Mouse (Mus musculus): ENCODE measurements around the gene Ttll9.

The Ttll9 gene

GRCm38 (mm10) chr2:152941776-152942175, 20.5 kb upstream of the Ttll9 start:
- no peak for DNase-seq (ENCODE audit: low read depth, low spot score)

- DNase-seq (ENCODE audit: low read depth, low spot score): no peak
These were observed 19.3 kb upstream of the Ttll9 start for GRCm38 (mm10) chr2:152942898-152943515.

GRCm38 (mm10) chr2:152943568-152943967, 18.7 kb upstream of the Ttll9 start:
- no peak for DNase-seq (ENCODE audit: low read depth, low spot score)

DNA sequence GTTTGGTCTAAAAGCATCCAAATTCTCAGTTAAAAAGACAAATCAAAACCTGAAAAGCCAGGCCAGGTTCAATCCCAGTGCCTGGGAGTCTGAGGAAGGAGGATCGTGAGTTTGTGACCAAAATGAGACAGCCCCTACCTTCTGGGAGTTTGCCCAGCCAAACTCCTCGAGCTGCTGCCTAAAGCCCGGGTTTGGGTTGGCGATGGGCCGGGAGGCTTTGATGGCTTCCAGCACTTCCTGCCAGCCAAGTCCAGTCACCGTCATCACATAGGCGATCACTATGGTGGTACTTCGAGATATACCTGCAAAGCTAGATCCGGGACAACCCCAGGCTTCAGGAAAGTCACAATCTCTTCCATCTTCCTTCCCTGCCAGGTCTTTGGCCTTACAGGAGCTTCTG, 18.3 kb upstream of the Ttll9 start:
- no peak for DNase-seq (ENCODE audit: low read depth, low spot score)

DNA sequence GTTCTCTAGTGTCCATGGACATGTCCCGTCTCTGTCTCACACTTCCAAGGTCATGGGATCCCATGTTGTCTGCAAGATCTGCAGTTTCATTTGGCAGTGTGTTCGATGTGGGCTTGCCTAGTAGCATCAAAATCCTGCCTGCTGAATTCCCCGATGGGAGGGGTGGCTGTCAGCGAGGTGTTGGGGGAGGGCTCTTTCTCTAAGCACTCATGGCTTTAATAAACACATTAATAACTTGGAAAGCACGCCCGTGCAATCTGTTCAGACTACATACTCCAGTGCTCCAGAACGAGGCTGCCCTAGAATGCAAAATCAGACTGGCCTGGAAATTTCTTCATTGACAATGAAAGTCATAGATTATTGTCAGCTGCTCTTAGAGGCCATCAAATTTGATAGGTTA, 15.2 kb upstream of the Ttll9 start:
- no peak for DNase-seq (ENCODE audit: low read depth, low spot score)

DNA sequence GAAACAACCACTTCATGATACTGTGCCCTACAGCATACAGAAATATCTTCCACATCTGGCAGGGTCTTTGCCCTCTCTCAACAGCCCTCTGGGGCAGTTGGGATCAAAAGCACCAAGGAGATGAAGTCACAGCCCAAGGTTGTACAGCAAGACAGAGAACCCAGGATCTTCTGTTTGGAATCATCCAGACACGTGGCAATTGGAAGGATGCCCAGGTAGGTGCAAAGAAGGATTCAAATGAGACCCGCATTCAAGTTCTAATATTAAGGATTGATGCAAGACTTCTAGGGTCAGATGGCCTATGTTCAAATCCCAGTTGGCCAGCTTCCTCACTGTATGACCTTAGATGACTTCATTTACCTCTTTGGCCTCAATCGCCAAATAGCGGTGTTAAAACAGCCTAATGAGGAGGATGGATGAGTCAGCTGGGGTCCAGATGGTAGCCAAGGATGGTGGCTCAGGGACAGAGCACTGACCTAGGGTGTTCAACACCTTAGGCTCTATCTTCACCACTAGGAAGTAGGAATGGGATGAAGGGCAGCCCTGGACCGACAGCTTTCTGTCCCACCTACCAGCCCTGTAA, 13.8 kb upstream of the Ttll9 start:
- DNase-seq (ENCODE audit: low read depth, low spot score): no peak

DNA sequence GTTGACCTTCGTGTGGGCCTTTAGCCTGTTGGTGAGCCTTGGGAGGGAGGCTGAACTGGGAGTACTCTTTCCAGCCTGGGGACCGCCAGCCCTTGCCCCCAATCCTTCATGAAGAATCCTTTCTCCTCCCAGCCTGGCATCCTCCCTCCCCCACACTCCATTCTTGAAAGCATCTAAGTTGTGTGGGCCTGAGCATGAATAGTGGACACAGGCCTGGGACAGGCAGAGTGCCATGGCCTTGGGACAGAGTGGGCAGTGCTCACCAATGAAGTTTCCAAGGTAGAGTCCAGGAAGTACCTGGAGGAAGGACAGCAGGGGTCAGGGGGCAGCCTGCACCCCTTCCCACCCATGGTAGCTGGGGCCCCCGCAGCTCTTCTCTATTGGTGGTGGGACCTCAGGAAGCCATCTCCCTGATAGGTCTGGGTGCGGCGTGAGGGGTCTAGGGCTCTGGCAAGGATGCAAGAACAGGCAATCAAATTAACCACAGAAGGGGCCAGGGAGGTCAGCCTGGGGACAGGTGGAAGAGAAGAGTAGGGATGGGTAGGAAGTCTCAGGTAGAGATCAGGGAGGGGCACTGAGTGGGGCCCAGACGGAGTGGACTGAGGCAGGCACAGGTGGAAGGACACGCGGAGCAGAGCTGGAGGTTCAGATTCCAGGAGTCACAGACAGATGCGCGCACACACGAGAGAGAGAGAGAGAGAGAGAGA, 11.8 kb upstream of the Ttll9 start:
- no peak for DNase-seq (ENCODE audit: low read depth, low spot score)

DNA sequence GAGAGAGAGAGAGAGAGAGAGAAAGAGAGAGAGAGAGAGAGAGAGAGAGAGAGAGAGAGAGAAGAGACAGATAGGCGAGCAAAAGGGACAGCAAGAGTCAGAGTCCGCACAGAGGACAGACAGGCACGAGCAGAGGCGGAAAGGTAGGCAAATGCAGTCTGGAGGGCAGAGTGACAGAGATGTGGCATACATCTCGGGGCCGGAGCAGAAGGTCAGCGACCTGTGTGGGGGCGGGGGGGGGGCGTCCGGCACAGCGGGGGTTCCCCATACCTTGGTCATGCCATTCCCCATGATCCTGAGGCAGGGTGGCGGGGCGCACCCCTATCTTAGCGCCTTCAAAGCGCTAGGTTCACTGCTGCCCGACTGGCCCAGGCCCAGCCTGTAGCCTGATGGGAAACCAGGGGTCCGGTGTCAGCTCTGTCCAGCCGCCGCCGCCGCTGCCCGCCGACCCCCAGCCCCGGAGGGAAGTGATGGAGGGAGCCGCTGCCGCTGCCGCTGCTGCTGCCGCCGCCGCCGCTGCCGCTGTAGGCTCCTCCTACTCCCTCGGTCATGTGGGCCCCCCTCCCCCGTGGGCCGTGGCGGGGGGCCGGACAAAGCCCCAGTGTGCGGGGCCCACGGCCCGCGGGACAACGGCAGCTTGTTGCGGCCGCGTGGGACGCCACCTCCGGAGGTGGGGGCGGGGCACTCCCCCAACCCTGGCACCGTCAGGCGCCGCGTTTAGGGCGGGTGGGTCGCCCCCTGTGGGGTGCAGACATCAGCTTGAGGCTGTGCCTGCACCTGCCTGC, 11.0 kb upstream of the Ttll9 start, which contains the start of gene Dusp15:
Gene Dusp15 (minus strand): TSS at position 634 of the 785 bp plus-strand sequence.
- DNase-seq (ENCODE audit: low read depth, low spot score): no peak

DNA sequence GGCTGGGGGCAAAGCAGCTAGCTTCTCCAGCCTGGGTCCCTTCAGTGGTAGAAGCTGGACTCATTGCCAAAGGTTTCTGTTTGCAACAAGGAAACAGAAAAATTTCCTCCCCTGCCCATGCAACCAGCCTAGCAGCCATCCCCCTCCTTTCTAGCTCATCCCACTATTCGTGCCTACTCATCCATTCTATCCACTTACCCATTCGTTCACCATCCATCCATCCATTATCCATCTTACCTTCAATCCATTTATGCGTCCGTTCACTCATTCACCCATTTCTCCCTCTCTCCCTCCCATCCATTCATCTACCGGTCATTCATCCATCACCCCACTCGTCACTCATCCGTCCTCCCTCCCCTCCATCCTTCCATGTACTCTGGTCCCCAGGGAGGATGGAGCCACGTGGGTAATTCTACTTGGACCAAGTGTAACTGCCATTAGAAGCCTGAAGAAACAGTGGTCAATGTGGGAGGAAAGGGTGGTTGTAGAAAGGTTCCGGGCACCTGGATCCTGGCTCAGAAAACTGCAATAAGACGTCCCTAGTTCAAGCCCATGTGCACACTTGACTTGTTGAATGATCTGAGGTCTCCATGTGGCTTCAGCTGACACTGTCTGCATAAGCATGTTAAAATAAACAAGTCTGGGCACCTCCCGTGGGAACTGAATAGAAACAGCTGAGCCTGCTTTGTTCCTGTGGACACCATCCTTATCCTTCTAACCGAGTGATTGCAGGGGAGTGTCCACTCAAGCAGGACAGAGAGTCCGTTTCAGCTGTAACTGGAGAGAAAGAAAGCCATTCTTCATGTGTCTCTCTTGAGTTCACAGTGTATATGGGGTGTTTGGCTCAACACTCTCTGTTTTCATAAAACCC, 10.2 kb upstream of the Ttll9 start:
- no peak for DNase-seq (ENCODE audit: low read depth, low spot score)

- DNase-seq (ENCODE audit: low read depth, low spot score): no peak
These were observed 4.2 kb upstream of the Ttll9 start for GRCm38 (mm10) chr2:152958116-152958515.

- no peak for DNase-seq (ENCODE audit: low read depth, low spot score)
These were observed 3.3 kb downstream of the Ttll9 start for GRCm38 (mm10) chr2:152965555-152965954.

- no peak for DNase-seq (ENCODE audit: low read depth, low spot score)
These were observed 14.7 kb downstream of the Ttll9 start for GRCm38 (mm10) chr2:152976991-152977390.

DNA sequence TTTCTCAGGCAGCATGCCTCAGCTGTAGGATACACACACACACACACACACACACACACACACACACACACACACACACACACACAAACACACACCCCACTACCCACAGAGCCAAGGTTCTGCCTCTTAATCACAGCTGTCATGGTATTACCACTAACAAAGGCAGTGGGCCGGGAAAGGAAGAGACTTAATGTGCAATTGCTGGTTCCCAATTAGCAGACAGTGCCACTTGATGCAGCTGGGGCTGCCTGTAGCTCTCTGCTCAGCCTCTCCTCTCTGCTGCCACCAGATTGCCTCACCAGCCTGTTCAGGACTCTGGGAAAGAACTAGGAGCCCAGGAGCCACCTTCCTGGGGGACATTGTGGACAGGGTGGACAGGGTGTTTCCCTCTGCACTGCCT, 23.3 kb downstream of the Ttll9 start:
- no peak for DNase-seq (ENCODE audit: low read depth, low spot score)

DNA sequence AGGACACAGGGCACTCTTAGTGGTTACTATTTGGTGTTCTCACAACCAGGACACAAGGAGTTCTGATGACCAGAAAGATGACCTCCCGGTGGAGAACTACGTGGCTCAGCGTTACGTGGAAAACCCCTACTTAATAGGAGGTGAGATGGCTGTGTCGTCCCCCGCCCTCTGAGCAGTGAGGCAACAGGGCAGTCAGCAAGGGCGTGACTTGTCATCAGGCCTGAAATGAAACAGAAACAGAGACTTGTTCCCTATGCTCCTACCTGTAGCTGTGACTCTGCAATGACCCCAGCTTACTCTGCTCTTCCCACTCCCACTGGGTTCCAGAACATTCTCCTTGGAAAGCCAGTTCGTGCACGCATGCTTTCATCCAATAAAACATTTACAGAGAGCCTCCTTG, 29.2 kb downstream of the Ttll9 start:
- DNase-seq (ENCODE audit: low read depth, low spot score): no peak

DNA sequence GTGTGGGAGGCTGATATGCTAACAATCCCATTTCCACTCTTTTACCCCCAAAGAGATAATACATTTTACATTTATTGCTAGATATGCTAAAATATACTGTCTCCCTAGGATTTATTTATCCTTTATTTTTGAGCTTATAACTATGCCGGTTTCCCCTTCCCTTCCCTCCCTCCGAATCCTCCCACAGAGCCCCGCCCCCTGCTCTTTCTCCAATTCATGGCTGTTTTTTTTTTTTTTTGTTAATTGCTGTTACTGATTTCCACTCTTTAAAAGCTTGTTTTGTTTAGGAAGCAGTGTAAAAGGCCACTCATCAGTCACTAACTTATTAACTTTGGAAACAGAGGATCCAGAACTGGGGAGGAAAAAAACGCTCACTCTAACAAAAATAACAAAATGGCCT, 34.8 kb downstream of the Ttll9 start:
- DNase-seq (ENCODE audit: low read depth, low spot score): no peak

- no peak for DNase-seq (ENCODE audit: low read depth, low spot score)
These were observed 40.4 kb downstream of the Ttll9 start for GRCm38 (mm10) chr2:153002492-153003248.

GRCm38 (mm10) chr2:153003681-153004338, 41.5 kb downstream of the Ttll9 start:
- DNase-seq (ENCODE audit: low read depth, low spot score): no peak

GRCm38 (mm10) chr2:153005981-153006380, 43.7 kb downstream of the Ttll9 start:
- no peak for DNase-seq (ENCODE audit: low read depth, low spot score)

DNA sequence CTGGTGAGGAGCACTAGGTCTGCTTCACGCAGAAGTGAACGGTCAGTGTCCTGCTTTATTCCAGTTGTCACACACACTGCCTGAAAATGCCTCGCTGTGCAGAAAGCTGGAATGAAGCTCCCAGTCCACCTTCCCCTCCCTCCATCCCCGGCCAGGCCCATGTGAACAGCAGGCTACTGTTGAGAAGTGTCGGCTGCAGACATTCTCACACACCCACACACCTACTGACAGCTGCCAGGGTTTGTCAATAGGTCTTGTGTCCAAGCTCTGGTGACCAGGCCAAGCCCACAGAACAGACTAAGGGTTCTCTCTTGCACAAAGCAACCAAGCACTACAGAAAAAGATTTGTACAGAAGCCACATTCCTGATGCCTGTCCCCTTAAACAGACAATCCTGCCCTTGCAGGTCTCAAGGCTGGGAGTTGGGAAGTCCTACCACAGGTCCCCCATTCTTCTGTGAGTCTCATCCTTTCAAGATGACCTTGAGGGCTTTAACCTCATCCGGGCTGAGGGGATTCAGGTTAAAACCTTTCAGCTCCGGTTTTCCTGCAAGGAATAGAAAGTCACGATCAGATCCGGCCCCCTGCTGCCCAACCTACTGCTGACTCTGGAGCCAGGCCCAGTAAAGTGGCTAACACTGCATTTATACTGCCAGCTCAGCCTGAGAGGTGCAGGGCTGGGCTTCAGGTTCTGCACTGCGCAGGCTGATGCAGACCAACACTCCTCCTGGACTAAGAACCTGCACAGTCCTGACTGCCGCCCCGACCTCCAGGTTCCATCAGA, 47.1 kb downstream of the Ttll9 start:
- DNase-seq (ENCODE audit: low read depth, low spot score): no peak

Measured in retina, adult 2 months (tissue).